ENCODE assay signal across 8 mouse cellular contexts in genomic region chr10:94462386-94463064, GRCm38 (mm10).
DNase-seq lines count a peak whose midpoint lies in the region; ATAC-seq lines count a peak whose summit lies in the region.

No protein-coding gene starts in this region.

- no peak for ATAC-seq in kidney, embryonic 14.5 days (ENCODE audit: low FRiP score, low TSS enrichment)
- peak; percentile 52; the same call in 1 of the 2 replicates for ATAC-seq in embryonic facial prominence, embryonic 15.5 days (ENCODE audit: insufficient number of reproducible peaks, low FRiP score, low TSS enrichment, low read depth)
- peak; percentile 61 for ATAC-seq in intestine, embryonic 15.5 days
- ATAC-seq in neural tube, embryonic 15.5 days (ENCODE audit: low FRiP score), result no peak
- ATAC-seq in megakaryocyte-erythroid progenitor cell, adult 5-6 weeks (replicated peaks; ENCODE audit: low FRiP score, low TSS enrichment, poor library complexity, severe bottlenecking), result no peak
- no peak for ATAC-seq in hindbrain, embryonic 14.5 days (ENCODE audit: low FRiP score)

- no peak overlapping the region for H3K4me2 ChIP-seq in kidney, embryonic 14.5 days (replicated peaks; ENCODE audit: low read depth, low read length)
- H3K4me2 ChIP-seq in embryonic facial prominence, embryonic 15.5 days (replicated peaks), result no peak overlapping the region
- H3K4me2 ChIP-seq in intestine, embryonic 15.5 days (replicated peaks), result no peak overlapping the region
- H3K4me2 ChIP-seq in neural tube, embryonic 15.5 days, result no peak overlapping the region
- H3K4me2 ChIP-seq in hindbrain, embryonic 14.5 days (replicated peaks), result no peak overlapping the region

- peaks cover 2% of the 10 kb centered on the region; the same call in 1 of the 2 replicates for H3K9me3 ChIP-seq in kidney, embryonic 14.5 days (ENCODE audit: control insufficient read depth, low read length)
- no peaks in the 10 kb centered on the region for H3K9me3 ChIP-seq in embryonic facial prominence, embryonic 15.5 days (replicated peaks)
- H3K9me3 ChIP-seq in intestine, embryonic 15.5 days, result no peaks in the 10 kb centered on the region
- H3K9me3 ChIP-seq in neural tube, embryonic 15.5 days (replicated peaks), result no peaks in the 10 kb centered on the region
- no peaks in the 10 kb centered on the region for H3K9me3 ChIP-seq in hindbrain, embryonic 14.5 days (ENCODE audit: control insufficient read depth, low read length)

- H3K9ac ChIP-seq in kidney, embryonic 14.5 days (ENCODE audit: low read depth, low read length), result no peak overlapping the region
- no peak overlapping the region for H3K9ac ChIP-seq in embryonic facial prominence, embryonic 15.5 days
- H3K9ac ChIP-seq in intestine, embryonic 15.5 days, result no peak overlapping the region
- H3K9ac ChIP-seq in neural tube, embryonic 15.5 days (replicated peaks), result no peak overlapping the region
- no peak overlapping the region for H3K9ac ChIP-seq in hindbrain, embryonic 14.5 days

- WGBS in kidney, embryonic 14.5 days, result 45% methylated on average over 15 of the region's 15 CpGs
- 55% methylated on average over 15 of the region's 15 CpGs for WGBS in embryonic facial prominence, embryonic 15.5 days
- 51% methylated on average over 15 of the region's 15 CpGs for WGBS in intestine, embryonic 15.5 days
- WGBS in neural tube, embryonic 15.5 days, result 63% methylated on average over 15 of the region's 15 CpGs
- WGBS in hindbrain, embryonic 14.5 days, result 50% methylated on average over 15 of the region's 15 CpGs

- H3K27me3 ChIP-seq in kidney, embryonic 14.5 days (ENCODE audit: control insufficient read depth, insufficient read depth, low read length), result no peaks in the 10 kb centered on the region
- 0 out of 2 replicates have a peak, but pooled peaks cover 2% of the 10 kb centered on the region for H3K27me3 ChIP-seq in embryonic facial prominence, embryonic 15.5 days
- no peaks in the 10 kb centered on the region for H3K27me3 ChIP-seq in intestine, embryonic 15.5 days (replicated peaks)
- no peaks in the 10 kb centered on the region for H3K27me3 ChIP-seq in neural tube, embryonic 15.5 days (replicated peaks)
- H3K27me3 ChIP-seq in hindbrain, embryonic 14.5 days (ENCODE audit: control insufficient read depth, insufficient read depth, low read length), result no peaks in the 10 kb centered on the region

- H3K36me3 ChIP-seq in kidney, embryonic 14.5 days (ENCODE audit: control insufficient read depth, insufficient read depth, low read length), result no peaks in the 10 kb centered on the region
- no peaks in the 10 kb centered on the region for H3K36me3 ChIP-seq in embryonic facial prominence, embryonic 15.5 days
- H3K36me3 ChIP-seq in intestine, embryonic 15.5 days, result no peaks in the 10 kb centered on the region
- H3K36me3 ChIP-seq in neural tube, embryonic 15.5 days, result no peaks in the 10 kb centered on the region
- H3K36me3 ChIP-seq in hindbrain, embryonic 14.5 days (replicated peaks; ENCODE audit: control insufficient read depth, insufficient read depth), result no peaks in the 10 kb centered on the region

- H3K27ac ChIP-seq in kidney, embryonic 14.5 days (ENCODE audit: low read depth, low read length), result no peak overlapping the region
- 0 out of 2 replicates have a peak overlapping the region, but pooled peaks have one; percentile 22 for H3K27ac ChIP-seq in embryonic facial prominence, embryonic 15.5 days (replicated peaks)
- H3K27ac ChIP-seq in intestine, embryonic 15.5 days, result peak overlapping the region; percentile 23; the same call in 1 of the 2 replicates
- H3K27ac ChIP-seq in neural tube, embryonic 15.5 days (replicated peaks), result no peak overlapping the region
- H3K27ac ChIP-seq in hindbrain, embryonic 14.5 days, result no peak overlapping the region

- 0 out of 2 replicates have a peak, but pooled peaks cover 9% of the 10 kb centered on the region for H3K4me1 ChIP-seq in kidney, embryonic 14.5 days (ENCODE audit: control insufficient read depth, insufficient read depth, low read length)
- H3K4me1 ChIP-seq in embryonic facial prominence, embryonic 15.5 days, result peaks cover 20% of the 10 kb centered on the region; the same call in 1 of the 2 replicates
- H3K4me1 ChIP-seq in intestine, embryonic 15.5 days (replicated peaks), result no peaks in the 10 kb centered on the region; the same call in 1 of the 2 replicates
- peaks cover 5% of the 10 kb centered on the region; the same call in 1 of the 2 replicates for H3K4me1 ChIP-seq in neural tube, embryonic 15.5 days
- 0 out of 2 replicates have a peak, but pooled peaks cover 3% of the 10 kb centered on the region for H3K4me1 ChIP-seq in hindbrain, embryonic 14.5 days (replicated peaks; ENCODE audit: control insufficient read depth, insufficient read depth, low read length)

- peak; percentile 90 for DNase-seq in kidney, adult 11 months
- DNase-seq in lung, postnatal 36 days, result peak; percentile 97
- no peak for DNase-seq in hindbrain, embryonic 14.5 days (ENCODE audit: low spot score)

- H3K4me3 ChIP-seq in kidney, embryonic 14.5 days (ENCODE audit: low read length), result no peak overlapping the region
- H3K4me3 ChIP-seq in embryonic facial prominence, embryonic 15.5 days (replicated peaks), result no peak overlapping the region
- no peak overlapping the region for H3K4me3 ChIP-seq in intestine, embryonic 15.5 days (replicated peaks)
- no peak overlapping the region for H3K4me3 ChIP-seq in neural tube, embryonic 15.5 days (replicated peaks)
- H3K4me3 ChIP-seq in hindbrain, embryonic 14.5 days (replicated peaks; ENCODE audit: low read length), result no peak overlapping the region

Comparison
In these comparisons a context has a peak if more than half of its experiments do, and no peak if none do; other contexts are left out.
1. ATAC-seq: peak in embryonic facial prominence, embryonic 15.5 days (single experiment) and intestine, embryonic 15.5 days (single experiment); none in kidney, embryonic 14.5 days (single experiment), neural tube, embryonic 15.5 days (single experiment), megakaryocyte-erythroid progenitor cell, adult 5-6 weeks (single experiment) and hindbrain, embryonic 14.5 days (single experiment).
2. H3K27ac ChIP-seq: peak in embryonic facial prominence, embryonic 15.5 days (single experiment) and intestine, embryonic 15.5 days (single experiment); none in kidney, embryonic 14.5 days (single experiment), neural tube, embryonic 15.5 days (single experiment) and hindbrain, embryonic 14.5 days (single experiment).